Mouse (Mus musculus): ENCODE results near the gene Tex19.1.

Tex19.1 gene

GRCm38 (mm10) chr11:121138732-121139131 is 7.2 kb upstream of the Tex19.1 start:
- in situ Hi-C loops (cut with MboI; ENCODE audit: low sequenced_read_pairs), result no loop called here

- in situ Hi-C loops (cut with MboI; ENCODE audit: low sequenced_read_pairs), result no loop called here
Observed at GRCm38 (mm10) chr11:121143325-121144015, 2.5 kb upstream of the Tex19.1 start.

- in situ Hi-C loops (cut with MboI; ENCODE audit: low sequenced_read_pairs), result no loop called here
Observed at GRCm38 (mm10) chr11:121148193-121148592, 2.2 kb downstream of the Tex19.1 start.

GRCm38 (mm10) chr11:121154203-121154602 is 8.3 kb downstream of the Tex19.1 start:
- in situ Hi-C loops (cut with MboI; ENCODE audit: low sequenced_read_pairs), result no loop called here

- in situ Hi-C loops (cut with MboI; ENCODE audit: low sequenced_read_pairs), result no loop called here
Observed at GRCm38 (mm10) chr11:121156411-121156891, 10.5 kb downstream of the Tex19.1 start.

GRCm38 (mm10) chr11:121159971-121160370 is 14.0 kb downstream of the Tex19.1 start, which contains the start of gene Uts2r:
Uts2r (plus strand) TSS chr11:121160271.
- in situ Hi-C loops (cut with MboI; ENCODE audit: low sequenced_read_pairs), result no loop called here

GRCm38 (mm10) chr11:121160636-121161346 is 14.8 kb downstream of the Tex19.1 start:
- in situ Hi-C loops (cut with MboI; ENCODE audit: low sequenced_read_pairs), result no loop called here

GRCm38 (mm10) chr11:121163751-121164150 is 17.8 kb downstream of the Tex19.1 start:
- in situ Hi-C loops (cut with MboI; ENCODE audit: low sequenced_read_pairs), result no loop called here

GRCm38 (mm10) chr11:121173203-121173602 is 27.3 kb downstream of the Tex19.1 start:
- in situ Hi-C loops (cut with MboI; ENCODE audit: low sequenced_read_pairs), result no loop called here

- in situ Hi-C loops (cut with MboI; ENCODE audit: low sequenced_read_pairs), result no loop called here
Observed at GRCm38 (mm10) chr11:121174234-121174633, 28.3 kb downstream of the Tex19.1 start.

GRCm38 (mm10) chr11:121176285-121177270 is 30.6 kb downstream of the Tex19.1 start:
- in situ Hi-C loops (cut with MboI; ENCODE audit: low sequenced_read_pairs), result no loop called here

- in situ Hi-C loops (cut with MboI; ENCODE audit: low sequenced_read_pairs), result no loop called here
Observed at GRCm38 (mm10) chr11:121189681-121190080, 43.7 kb downstream of the Tex19.1 start.

GRCm38 (mm10) chr11:121192742-121193141 is 46.8 kb downstream of the Tex19.1 start:
- in situ Hi-C loops (cut with MboI; ENCODE audit: low sequenced_read_pairs), result no loop called here

- in situ Hi-C loops (cut with MboI; ENCODE audit: low sequenced_read_pairs), result no loop called here
Observed at GRCm38 (mm10) chr11:121193415-121193814, 47.5 kb downstream of the Tex19.1 start.

Measured in CH12F3 (cell line).